Mouse (Mus musculus) gastrocnemius, postnatal 25 days (tissue): ENCODE measurements at regions not wholly inside any gene's neighbourhood (a gene's known extent, or its start where the extent isn't known, plus 50 kb on each side); places are given as distances from the start of the nearest gene placed in this dataset.

Source experiments
- DNase-seq: peaks from one replicate; pipeline ENCODE4 v3.0.0; 2022

- no peak for DNase-seq
Measured at GRCm38 (mm10) chr4:84102736-84103135, 572.3 kb downstream of the Bnc2 start.

- no peak for DNase-seq
Measured at GRCm38 (mm10) chr4:84108592-84108991, 566.5 kb downstream of the Bnc2 start.

- DNase-seq, result no peak
Measured at GRCm38 (mm10) chr4:84109771-84110503, 565.1 kb downstream of the Bnc2 start.

GRCm38 (mm10) chr4:84114162-84115040, 560.7 kb downstream of the Bnc2 start:
- no peak for DNase-seq

- DNase-seq, result no peak
Measured at GRCm38 (mm10) chr4:84118284-84118919, 556.7 kb downstream of the Bnc2 start.

- DNase-seq, result no peak
Measured at GRCm38 (mm10) chr4:84119616-84120015, 555.5 kb downstream of the Bnc2 start.

GRCm38 (mm10) chr4:84120330-84120729, 554.7 kb downstream of the Bnc2 start:
- no peak for DNase-seq

GRCm38 (mm10) chr4:84121442-84121841, 553.6 kb downstream of the Bnc2 start:
- DNase-seq, result no peak

- DNase-seq, result no peak
Measured at GRCm38 (mm10) chr4:84126400-84126799, 548.7 kb downstream of the Bnc2 start.

- no peak for DNase-seq
Measured at GRCm38 (mm10) chr4:84127380-84127779, 547.7 kb downstream of the Bnc2 start.

- no peak for DNase-seq
Measured at GRCm38 (mm10) chr4:84130840-84131547, 544.1 kb downstream of the Bnc2 start.

- DNase-seq, result no peak
Measured at GRCm38 (mm10) chr4:84135740-84136139, 539.3 kb downstream of the Bnc2 start.

- DNase-seq, result no peak
Measured at GRCm38 (mm10) chr4:84137171-84137919, 537.7 kb downstream of the Bnc2 start.

- DNase-seq, result no peak
Measured at GRCm38 (mm10) chr4:84149149-84150050, 525.7 kb downstream of the Bnc2 start.

- DNase-seq, result no peak
Measured at GRCm38 (mm10) chr4:84150698-84151097, 524.4 kb downstream of the Bnc2 start.

GRCm38 (mm10) chr4:84151247-84151646, 523.8 kb downstream of the Bnc2 start:
- DNase-seq, result no peak

GRCm38 (mm10) chr4:84151971-84152450, 523.1 kb downstream of the Bnc2 start:
- no peak for DNase-seq

GRCm38 (mm10) chr4:84153571-84153970, 521.5 kb downstream of the Bnc2 start:
- DNase-seq, result no peak

- DNase-seq, result no peak
Measured at GRCm38 (mm10) chr4:84157911-84158647, 517.0 kb downstream of the Bnc2 start.

GRCm38 (mm10) chr4:84163362-84163761, 511.7 kb downstream of the Bnc2 start:
- no peak for DNase-seq
